Mouse (Mus musculus) left cerebral cortex, adult 2 months (tissue): ENCODE measurements around the gene Fam205a2. TPM values are rescaled to one million over a fixed set of nuclear protein-coding genes. Genes with fewer than 3 reads are reported as not detected.
"Not testable (repeated sequence)": the region's sequence is repeated elsewhere in the genome, so short reads cannot be mapped to it uniquely, and the experiment has no call there.

ENCODE experiments used
- DNase-seq, 2 experiments: peaks; one replicate each; pipeline ENCODE4 v3.0.0; 2021 to 2022; ENCODE audit warnings: low spot score in 2 of 2, mixed read lengths in 1 of 2; ENCODE audit errors: extremely low spot score in 1 of 2
- H3K27ac ChIP-seq: fragments of 200-600 bp; 2 replicates; pipeline ENCODE4 v1.8.1; 2022
- H3K4me3 ChIP-seq: fragments of 200-600 bp; 2 replicates; pipeline ENCODE4 v1.8.1; 2022
- intact Hi-C: fragments of 180-260 bp; cut with DNase I; formaldehyde crosslinking; loops from one replicate; pipeline ENCODE4 v1.15.1; 2025
- long read RNA-seq, 2 experiments: library from polyadenylated mRNA; stranded (forward); transcript quantifications; one replicate each; pipeline ENCODE4 v2.0.0; 2021; ENCODE audit warnings: borderline mapping rate in 2 of 2
- total RNA-seq, 2 experiments: library from RNA; stranded (reverse); gene quantifications; 2 replicates each; pipeline ENCODE4 v1.2.3; 2021

Gene Fam205a2
- 1 to 10 TPM in 1 of 2 experiments, not detected in 1; 2.4 TPM for total RNA-seq
- long read RNA-seq, experiment 1, result 0 reads
- long read RNA-seq, experiment 2, result 0 reads

DNA sequence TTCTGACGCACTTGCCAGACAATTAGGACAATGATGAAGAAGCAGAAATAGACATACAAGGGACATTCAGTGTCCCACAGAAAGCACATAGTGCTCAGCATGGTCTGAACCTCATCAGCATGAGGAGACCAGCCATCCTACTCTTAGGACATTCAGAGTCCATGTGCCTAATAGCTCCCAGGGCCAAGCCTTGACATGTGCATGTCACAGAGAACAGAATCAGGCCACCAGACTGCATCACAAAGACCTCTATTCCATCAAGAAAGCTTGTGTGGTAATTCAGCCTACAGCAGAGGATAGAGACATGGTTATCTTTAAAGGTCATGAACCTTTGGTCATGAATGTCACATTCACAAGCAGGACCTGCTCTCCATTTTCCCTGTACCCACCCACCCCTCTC lies at the start of gene Fam205a2:
Gene Fam205a2, minus strand, starts transcription at position 101 of the 400 bp plus-strand sequence.
- H3K4me3 ChIP-seq, DNase-seq, H3K27ac ChIP-seq, intact Hi-C loops: not testable (repeated sequence)

Other genes with a start within 250 kb of the Fam205a2 start
- gene Gm21953, start 233.9 kb downstream of the Fam205a2 start, total RNA-seq, result not detected
- gene Fam205a3, start 209.8 kb downstream of the Fam205a2 start, total RNA-seq, result 1 to 10 TPM in 1 of 2 experiments, not detected in 1; 2.4 TPM
- not detected for gene Gm21586, start 88.8 kb downstream of the Fam205a2 start, total RNA-seq
- gene Gm2163, start 61.4 kb downstream of the Fam205a2 start, total RNA-seq, result 1 to 10 TPM; 7.8 to 8.7 TPM
- not detected for gene Gm10591, start 84.0 kb upstream of the Fam205a2 start, total RNA-seq
- gene Gm2564, start 101.5 kb upstream of the Fam205a2 start, total RNA-seq, result 10 to 100 TPM; 14.0 to 14.4 TPM
- gene Ccl27b, start 127.1 kb upstream of the Fam205a2 start, total RNA-seq, result 1 to 10 TPM; 2.4 to 6.4 TPM
- under 1 TPM in 1 of 2 experiments, not detected in 1; 0.27 TPM for gene Il11ra2, start 133.7 kb upstream of the Fam205a2 start, total RNA-seq
- gene 4930578G10Rik, start 207.4 kb upstream of the Fam205a2 start, total RNA-seq, result 1 to 10 TPM; 3.0 TPM
- gene Ccl19, start 228.4 kb upstream of the Fam205a2 start, total RNA-seq, result under 1 TPM; 0.68 to 0.95 TPM
- not detected for gene Ccl21a, start 245.8 kb upstream of the Fam205a2 start, total RNA-seq